Mouse (Mus musculus) spleen, postnatal 14 days (tissue): Measurements from ENCODE around the gene Trim46.

Source experiments
- DNase-seq, 2 experiments: peaks; one replicate each; pipeline ENCODE4 v3.0.0; 2021 to 2022; ENCODE audit warnings: low spot score in 2 of 2

Trim46 gene

GRCm38 (mm10) chr3:89210162-89210561 is 35.9 kb downstream of the Trim46 start:
- DNase-seq, result no peak

- no peak for DNase-seq
Measured at GRCm38 (mm10) chr3:89209731-89210130, 36.4 kb downstream of the Trim46 start.

GRCm38 (mm10) chr3:89208736-89209135 is 37.4 kb downstream of the Trim46 start:
- no peak for DNase-seq

GRCm38 (mm10) chr3:89208075-89208657 is 37.9 kb downstream of the Trim46 start:
- no peak for DNase-seq

- no peak for DNase-seq
Measured at GRCm38 (mm10) chr3:89206695-89207094, 39.4 kb downstream of the Trim46 start.

- DNase-seq, result no peak
Measured at GRCm38 (mm10) chr3:89206079-89206478, 40.0 kb downstream of the Trim46 start.

GRCm38 (mm10) chr3:89203142-89203514 is 43.0 kb downstream of the Trim46 start:
- no peak for DNase-seq

- peak; percentile 65 to 78 for DNase-seq
Measured at GRCm38 (mm10) chr3:89202253-89203141, 43.6 kb downstream of the Trim46 start, which contains the start of gene Gba. Gene Gba (plus strand): TSS chr3:89202928.

GRCm38 (mm10) chr3:89199839-89200238 is 46.3 kb downstream of the Trim46 start:
- DNase-seq, result no peak

- DNase-seq, result peak; percentile 68 to 77
Measured at GRCm38 (mm10) chr3:89195979-89196877, 49.9 kb downstream of the Trim46 start.

- DNase-seq, result no peak
Measured at GRCm38 (mm10) chr3:89193853-89194252, 52.3 kb downstream of the Trim46 start.

GRCm38 (mm10) chr3:89193351-89193750 is 52.8 kb downstream of the Trim46 start:
- no peak for DNase-seq

GRCm38 (mm10) chr3:89190436-89190835 is 55.7 kb downstream of the Trim46 start:
- DNase-seq, result no peak

GRCm38 (mm10) chr3:89188478-89188875 is 57.6 kb downstream of the Trim46 start:
- no peak for DNase-seq

GRCm38 (mm10) chr3:89187690-89188477 is 58.2 kb downstream of the Trim46 start:
- DNase-seq, result no peak

- DNase-seq, result no peak
Measured at GRCm38 (mm10) chr3:89187197-89187596, 58.9 kb downstream of the Trim46 start.
